Mouse (Mus musculus): ENCODE results near the gene Lix1.

DNA sequence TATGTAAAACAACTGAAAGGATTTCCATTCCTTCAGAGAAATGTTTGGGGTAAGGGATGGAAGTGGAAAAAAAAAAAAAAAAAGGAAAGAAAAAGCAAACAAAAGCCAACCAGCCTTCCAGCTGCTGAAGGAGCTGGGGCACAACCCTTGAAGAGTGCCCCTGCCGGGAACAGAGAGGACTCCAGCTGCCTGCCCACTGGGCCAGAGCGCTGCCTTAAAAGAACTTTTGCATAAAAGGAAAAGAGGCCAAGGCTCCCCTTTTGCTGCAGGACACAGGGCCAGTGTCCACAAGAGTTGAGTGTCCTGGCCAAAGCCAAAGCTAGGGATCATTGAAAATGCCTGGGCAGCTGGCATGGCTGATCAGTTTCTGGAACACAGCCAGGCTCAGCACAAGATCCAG lies 7.1 kb downstream of the Lix1 start:
- TF ChIP-seq EP300 (IDR thresholded peaks at IDR 0.05) = no peak
- TF ChIP-seq CTCF (IDR thresholded peaks at IDR 0.05) = peak; percentile 15; the same call in 1 of the 2 replicates

All from lung, postnatal 0 days (tissue).